Mouse (Mus musculus) CH12.LX (cell line): ENCODE results near the gene Golga3. TPM values are rescaled to one million over a fixed set of nuclear protein-coding genes. Genes with fewer than 3 reads are reported as not detected.

ENCODE experiments used
- DNase-seq: peaks from one replicate; pipeline ENCODE4 v3.0.0-alpha.2; 2013; ENCODE audit errors: extremely low read depth
- H3K27ac ChIP-seq: 2 replicates; pipeline ENCODE4 v1.5.1; 2012; ENCODE audit warnings: low read depth, mild to moderate bottlenecking, control low read depth, moderate library complexity; ENCODE audit not compliant: insufficient read depth
- H3K27me3 ChIP-seq: replicated peaks from 2 replicates; pipeline ENCODE3; 2012; ENCODE audit warnings: inconsistent platforms
- H3K36me3 ChIP-seq, 2 experiments: replicated peaks in 1 of 2; 2 replicates each; pipeline versions ENCODE3 to v1.6.1; 2012; ENCODE audit warnings: inconsistent platforms in 1 of 2, low read length in 1 of 2, mild to moderate bottlenecking in 1 of 2, mixed read lengths in 1 of 2, moderate library complexity in 1 of 2; ENCODE audit not compliant: control insufficient read depth in 1 of 2, insufficient read depth in 1 of 2
- H3K4me1 ChIP-seq, 2 experiments: 2 replicates each; pipeline ENCODE4 v1.6.1; 2012; ENCODE audit warnings: inconsistent platforms in 1 of 2, moderate library complexity in 1 of 2; ENCODE audit not compliant: insufficient read depth in 2 of 2, control insufficient read depth in 1 of 2
- H3K4me2 ChIP-seq: 2 replicates; pipeline ENCODE4 v1.6.1; 2012; ENCODE audit warnings: low read depth, mild to moderate bottlenecking, control low read depth; ENCODE audit not compliant: poor library complexity, insufficient read depth, severe bottlenecking
- H3K4me3 ChIP-seq, 3 experiments: fragments of 150-350 bp in 1 of 3; sonication (generic) in 1 of 3; replicated peaks in 1 of 3; 2 replicates each; pipeline versions ENCODE3 to v1.5.1; 2011 to 2012; ENCODE audit warnings: low read depth in 2 of 3, low read length in 2 of 3, mild to moderate bottlenecking in 2 of 3, moderate library complexity in 2 of 3, control low read depth in 1 of 3, improper control_type of control experiment in 1 of 3, inconsistent platforms in 1 of 3, mixed read lengths in 1 of 3; ENCODE audit not compliant: poor library complexity in 1 of 3
- H3K79me2 ChIP-seq: replicated peaks from 2 replicates; pipeline ENCODE4 v1.6.1; 2012; ENCODE audit warnings: mild to moderate bottlenecking, moderate library complexity; ENCODE audit not compliant: control insufficient read depth, poor library complexity, insufficient read depth, severe bottlenecking; ENCODE audit errors: extremely low read depth
- H3K9ac ChIP-seq: 2 replicates; pipeline ENCODE4 v1.6.1; 2012; ENCODE audit warnings: low read depth, mild to moderate bottlenecking, control low read depth, moderate library complexity; ENCODE audit not compliant: insufficient read depth
- H3K9me3 ChIP-seq: replicated peaks from 2 replicates; pipeline ENCODE3; 2012; ENCODE audit warnings: low read length, inconsistent platforms, mixed read lengths
- BHLHE40 ChIP-seq: IDR thresholded peaks from 2 replicates; pipeline ENCODE4 v1.6.1; 2011; ENCODE audit warnings: mild to moderate bottlenecking, low read depth, low read length, improper control_type of control experiment
- CHD2 ChIP-seq: IDR thresholded peaks from 2 replicates; pipeline ENCODE4 v1.6.1; 2011; ENCODE audit warnings: low read length, improper control_type of control experiment
- E2F4 ChIP-seq: IDR thresholded peaks from 2 replicates; pipeline ENCODE4 v1.6.1; 2011; ENCODE audit warnings: low read depth, low read length, improper control_type of control experiment; ENCODE audit not compliant: insufficient replicate concordance
- ELF1 ChIP-seq: IDR thresholded peaks from 2 replicates; pipeline ENCODE4 v1.6.1; 2014; ENCODE audit warnings: low read depth, mild to moderate bottlenecking, inconsistent platforms, low read length, improper control_type of control experiment
- HCFC1 ChIP-seq: IDR thresholded peaks from 2 replicates; pipeline ENCODE4 v1.6.1; 2012; ENCODE audit warnings: low read depth, mild to moderate bottlenecking, inconsistent platforms, low read length, improper control_type of control experiment
- IRF4 ChIP-seq: IDR thresholded peaks from 2 replicates; pipeline ENCODE4 v1.6.1; 2014; ENCODE audit warnings: low read depth, mild to moderate bottlenecking, inconsistent platforms, low read length, improper control_type of control experiment
- JUN ChIP-seq: IDR thresholded peaks from 2 replicates; pipeline ENCODE4 v1.6.1; 2011; ENCODE audit warnings: low read depth, mild to moderate bottlenecking, low read length, improper control_type of control experiment, moderate library complexity; ENCODE audit not compliant: insufficient read depth
- MAFK ChIP-seq: IDR thresholded peaks from 2 replicates; pipeline ENCODE4 v1.6.1; 2011; ENCODE audit warnings: low read length, improper control_type of control experiment; ENCODE audit not compliant: insufficient replicate concordance
- MAX ChIP-seq: IDR thresholded peaks from 2 replicates; pipeline ENCODE4 v1.6.1; 2011; ENCODE audit warnings: low read length, improper control_type of control experiment
- MXI1 ChIP-seq: IDR thresholded peaks from 2 replicates; pipeline ENCODE4 v1.6.1; 2011; ENCODE audit warnings: mild to moderate bottlenecking, low read depth, low read length, improper control_type of control experiment
- MYC ChIP-seq: IDR thresholded peaks from 2 replicates; pipeline ENCODE4 v1.6.1; 2011; ENCODE audit warnings: low read depth, mild to moderate bottlenecking, improper control_type of control experiment, low read length
- NELFE ChIP-seq: IDR thresholded peaks from 2 replicates; pipeline ENCODE4 v1.6.1; 2011; ENCODE audit warnings: low read depth, low read length, improper control_type of control experiment
- NRF1 ChIP-seq: IDR thresholded peaks from 2 replicates; pipeline ENCODE4 v1.6.1; 2014; ENCODE audit warnings: low read depth, mild to moderate bottlenecking, inconsistent platforms, low read length, improper control_type of control experiment, moderate library complexity
- PAX5 ChIP-seq: IDR thresholded peaks from 2 replicates; pipeline ENCODE4 v1.6.1; 2012; ENCODE audit warnings: low read length, inconsistent platforms, mixed read lengths
- POLR2AphosphoS2 ChIP-seq: IDR thresholded peaks from 2 replicates; pipeline ENCODE4 v1.6.1; 2011; ENCODE audit warnings: low read depth, low read length, improper control_type of control experiment
- RAD21 ChIP-seq: IDR thresholded peaks from 2 replicates; pipeline ENCODE4 v1.6.1; 2011; ENCODE audit warnings: low read depth, mild to moderate bottlenecking, low read length, improper control_type of control experiment, moderate library complexity
- SIN3A ChIP-seq: IDR thresholded peaks from 2 replicates; pipeline ENCODE4 v1.6.1; 2012; ENCODE audit warnings: low read length, improper control_type of control experiment, inconsistent platforms
- SMC3 ChIP-seq: IDR thresholded peaks from 2 replicates; pipeline ENCODE4 v1.6.1; 2011; ENCODE audit warnings: low read depth, low read length, improper control_type of control experiment
- TBP ChIP-seq: conservative IDR thresholded peaks from 2 replicates; pipeline ENCODE4 v1.6.1; 2011; ENCODE audit warnings: low read depth, low read length, improper control_type of control experiment
- TCF12 ChIP-seq: IDR thresholded peaks from 2 replicates; pipeline ENCODE4 v1.6.1; 2014; ENCODE audit warnings: low read depth, mild to moderate bottlenecking, inconsistent platforms, low read length, improper control_type of control experiment
- UBTF ChIP-seq: IDR thresholded peaks from 2 replicates; pipeline ENCODE4 v1.6.1; 2012; ENCODE audit warnings: low read depth, mild to moderate bottlenecking, inconsistent platforms, low read length, improper control_type of control experiment, moderate library complexity
- USF1 ChIP-seq: IDR thresholded peaks from 2 replicates; pipeline ENCODE4 v1.6.1; 2014; ENCODE audit warnings: low read depth, mild to moderate bottlenecking, inconsistent platforms, low read length, improper control_type of control experiment
- ZC3H11A ChIP-seq: IDR thresholded peaks from 2 replicates; pipeline ENCODE4 v1.6.1; 2012; ENCODE audit warnings: low read depth, mild to moderate bottlenecking, inconsistent platforms, low read length, improper control_type of control experiment
- ZKSCAN1 ChIP-seq: IDR thresholded peaks from 2 replicates; pipeline ENCODE4 v1.6.1; 2012; ENCODE audit warnings: low read depth, inconsistent platforms, low read length, improper control_type of control experiment, borderline replicate concordance
- ZMIZ1 ChIP-seq: IDR thresholded peaks from 2 replicates; pipeline ENCODE4 v1.6.1; 2012; ENCODE audit warnings: low read depth, mild to moderate bottlenecking, inconsistent platforms, low read length, improper control_type of control experiment
- dilution Hi-C: fragments of 300-500 bp; cut with MboI; formaldehyde crosslinking; loops from 2 replicates; pipeline ENCODE4 v1.14.3; 2020; ENCODE audit warnings: low sequenced_read_pairs; ENCODE audit not compliant: extremely low pct_unique_long_range_greater_than_20kb, extremely low pct_ligation_motif_present
- in situ Hi-C: fragments of 300-500 bp; cut with MboI; formaldehyde crosslinking; loops from 3 replicates; pipeline ENCODE4 v1.14.3; 2019; ENCODE audit warnings: low sequenced_read_pairs, low pct_ligation_motif_present, low pct_unique_long_range_greater_than_20kb, mixed read lengths
- polyA plus RNA-seq: library from polyadenylated mRNA; unstranded; fragments of >175 nt; gene quantifications from 2 replicates; pipeline ENCODE4 v1.2.1, GENCODE M21; 2012; ENCODE audit warnings: low read depth; ENCODE audit not compliant: insufficient read length
- total RNA-seq, 2 experiments: library from RNA; depleted of rRNA; stranded (reverse); fragments of 300-350 nt in 1 of 2; fragments of >200 nt in 1 of 2; gene quantifications; 2 replicates each; pipeline ENCODE4 v1.2.3; 2012 to 2014

The Golga3 gene
- total and polyA plus RNA-seq, 3 experiments = 10.0 to 18.2 (median 15.7) TPM

DNA sequence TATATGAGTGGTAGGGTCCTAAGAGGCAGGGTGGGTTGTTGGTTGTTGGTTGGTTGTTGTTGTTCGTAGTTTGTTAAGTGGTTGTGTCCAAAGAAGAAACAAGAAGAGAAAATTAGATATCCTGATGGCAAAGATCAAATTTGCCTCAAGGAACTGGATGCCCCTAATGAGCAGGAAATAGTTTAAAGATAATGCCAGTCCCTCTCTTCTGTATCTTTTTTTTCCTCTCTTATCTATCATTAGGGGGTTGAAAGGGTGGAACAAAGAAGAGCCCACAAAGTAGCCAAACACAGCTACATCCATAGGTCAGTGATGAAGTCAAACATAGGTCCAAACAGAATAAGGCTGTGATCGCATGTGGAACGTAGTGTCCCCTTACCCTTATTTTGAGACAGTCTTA is 37.2 kb upstream of the Golga3 start:
- dilution Hi-C loops (no loop called here), in situ Hi-C loops (no loop called here)
- H3K27ac ChIP-seq = no peak overlapping the region
- H3K79me2 ChIP-seq = peaks cover 14% of the 10 kb centered on the region
- no peak overlapping the region for H3K4me3 ChIP-seq
- no peaks in the 10 kb centered on the region for H3K27me3 ChIP-seq
- peaks cover 30 to 52% of the 10 kb centered on the region in 2 experiments for H3K36me3 ChIP-seq
- H3K9me3 ChIP-seq = no peaks in the 10 kb centered on the region
- no peak for DNase-seq
- TF ChIP-seq MYC (no peak), BHLHE40 (no peak), IRF4 (no peak), POLR2AphosphoS2 (no peak), PAX5 (no peak), USF1 (no peak), CHD2 (no peak), HCFC1 (no peak), E2F4 (no peak), MXI1 (no peak), RAD21 (no peak), JUN (no peak), SIN3A (no peak), ZMIZ1 (no peak), MAX (no peak)
- no peak overlapping the region for H3K4me2 ChIP-seq
- peaks cover 5 to 25% of the 10 kb centered on the region in 2 experiments for H3K4me1 ChIP-seq
- no peak overlapping the region for H3K9ac ChIP-seq

DNA sequence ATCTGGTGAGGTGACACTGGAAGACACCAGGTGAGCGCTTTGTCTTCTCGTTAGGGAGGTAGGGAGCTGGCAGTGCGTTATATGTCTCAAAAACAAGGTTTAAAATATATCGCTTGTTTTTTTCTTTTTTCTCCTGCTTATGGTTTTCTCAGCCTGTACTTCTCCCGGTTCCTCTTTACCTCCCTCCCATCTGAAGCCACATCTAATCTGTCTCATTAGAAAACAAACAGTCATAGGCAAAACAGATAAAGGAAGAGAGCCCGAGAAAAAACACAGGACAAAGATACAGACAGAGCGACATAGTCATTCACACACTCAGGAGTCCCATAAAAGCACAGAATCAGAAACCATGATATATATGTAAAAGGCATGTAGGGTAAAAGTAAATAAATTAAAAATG is 36.1 kb upstream of the Golga3 start:
- no peak overlapping the region for H3K4me2 ChIP-seq
- in situ Hi-C loops = no loop called here
- H3K36me3 ChIP-seq = peaks cover 39 to 62% of the 10 kb centered on the region in 2 experiments
- no peak overlapping the region for H3K27ac ChIP-seq
- TF ChIP-seq E2F4 = no peak
- no peak for TF ChIP-seq TBP
- TF ChIP-seq UBTF = no peak
- TF ChIP-seq SIN3A = no peak
- TF ChIP-seq MXI1 = no peak
- TF ChIP-seq PAX5 = no peak
- no peak for TF ChIP-seq BHLHE40
- no peak for TF ChIP-seq MYC
- no peak for TF ChIP-seq TCF12
- TF ChIP-seq JUN = no peak
- TF ChIP-seq ZC3H11A = no peak
- TF ChIP-seq SMC3 = no peak
- TF ChIP-seq NELFE = no peak
- no peak for TF ChIP-seq ELF1
- no peak for TF ChIP-seq ZKSCAN1
- no peak for TF ChIP-seq MAFK
- TF ChIP-seq HCFC1 = no peak
- TF ChIP-seq IRF4 = no peak
- no peak for TF ChIP-seq POLR2AphosphoS2
- no peak for TF ChIP-seq NRF1
- TF ChIP-seq, all 38 proteins: peak for 0
- DNase-seq = no peak
- Histone ChIP-seq H3K9ac (no peak overlapping the region), H3K9me3 (no peaks in the 10 kb centered on the region), H3K79me2 (peaks cover 14% of the 10 kb centered on the region), H3K27me3 (no peaks in the 10 kb centered on the region), H3K4me3 (no peak overlapping the region), H3K4me1 (peaks cover 5 to 22% of the 10 kb centered on the region in 2 experiments)
- dilution Hi-C loops = no loop called here
